Mouse (Mus musculus) G1E-ER4 (cell line): ENCODE data around the gene Ugt1a5. TPM values are rescaled to one million over a fixed set of nuclear protein-coding genes. Genes with fewer than 3 reads are reported as not detected.
"Not testable (repeated sequence)": the region's sequence is repeated elsewhere in the genome, so short reads cannot be mapped to it uniquely, and the experiment has no call there.

ENCODE experiments used
- GATA1 ChIP-seq: IDR thresholded peaks from one replicate; pipeline ENCODE4 v1.8.0; 2012; ENCODE audit warnings: low read length, inconsistent platforms
- polyA plus RNA-seq: library from polyadenylated mRNA; stranded (reverse); fragments of >175 nt; gene quantifications from 2 replicates; pipeline ENCODE4 v1.2.3, GENCODE M21; 2012

The Ugt1a5 gene
- polyA plus RNA-seq = not detected in 2 replicates

GRCm38 (mm10) chr1:88165711-88166110 lies at the start of gene Ugt1a5:
Gene Ugt1a5, plus strand, starts transcription at chr1:88166012.
- no peak for TF ChIP-seq GATA1

- no peak for TF ChIP-seq GATA1
These were observed 31.8 kb upstream of the Ugt1a5 start for GRCm38 (mm10) chr1:88133908-88134456.

- TF ChIP-seq GATA1 = not testable (repeated sequence)
These were observed 31.3 kb upstream of the Ugt1a5 start, which contains the start of gene Ugt1a6a for GRCm38 (mm10) chr1:88134457-88135011. Gene Ugt1a6a, plus strand, starts transcription at chr1:88134809.

GRCm38 (mm10) chr1:88136646-88137045 lies 29.2 kb upstream of the Ugt1a5 start:
- no peak for TF ChIP-seq GATA1

- TF ChIP-seq GATA1 = no peak
These were observed 28.5 kb upstream of the Ugt1a5 start for GRCm38 (mm10) chr1:88137264-88137663.

- TF ChIP-seq GATA1 = no peak
These were observed 27.7 kb upstream of the Ugt1a5 start for GRCm38 (mm10) chr1:88138145-88138544.

GRCm38 (mm10) chr1:88158430-88158829 lies 7.4 kb upstream of the Ugt1a5 start:
- no peak for TF ChIP-seq GATA1

- TF ChIP-seq GATA1 = no peak
These were observed 13.8 kb downstream of the Ugt1a5 start for GRCm38 (mm10) chr1:88179657-88180056.

GRCm38 (mm10) chr1:88186325-88186935 lies 20.6 kb downstream of the Ugt1a5 start:
- no peak for TF ChIP-seq GATA1

GRCm38 (mm10) chr1:88192136-88192535 lies 26.3 kb downstream of the Ugt1a5 start:
- no peak for TF ChIP-seq GATA1

- no peak for TF ChIP-seq GATA1
These were observed 29.9 kb downstream of the Ugt1a5 start for GRCm38 (mm10) chr1:88195687-88196086.

- no peak for TF ChIP-seq GATA1
These were observed 31.6 kb downstream of the Ugt1a5 start for GRCm38 (mm10) chr1:88197443-88197842.

GRCm38 (mm10) chr1:88199996-88200395 lies 34.2 kb downstream of the Ugt1a5 start:
- no peak for TF ChIP-seq GATA1

- no peak for TF ChIP-seq GATA1
These were observed 34.6 kb downstream of the Ugt1a5 start, which contains the start of gene Ugt1a2 for GRCm38 (mm10) chr1:88200456-88200855. Gene Ugt1a2, plus strand, starts transcription at chr1:88200601.

- TF ChIP-seq GATA1 = no peak
These were observed 39.6 kb downstream of the Ugt1a5 start, which contains the start of gene Dnajb3 for GRCm38 (mm10) chr1:88205294-88205922. Gene Dnajb3, minus strand, starts transcription at chr1:88205782.

- no peak for TF ChIP-seq GATA1
These were observed 41.1 kb downstream of the Ugt1a5 start for GRCm38 (mm10) chr1:88206843-88207479.
